Mouse (Mus musculus) thymus, postnatal 0 days (tissue): ENCODE data around the gene Sec11a. TPM values are rescaled to one million over a fixed set of nuclear protein-coding genes. Genes with fewer than 3 reads are reported as not detected.

Experiments
- DNase-seq: peaks from one replicate; pipeline ENCODE4 v3.0.0-alpha.2; 2015; ENCODE audit warnings: low spot score
- polyA plus RNA-seq: library from polyadenylated mRNA; unstranded; fragments of >200 nt; fragmentation: Nextera tagmentation; extraction: Ambion mirVana; gene quantifications from 2 replicates; pipeline ENCODE4 v1.2.1, GENCODE M21; 2015

Sec11a gene
- polyA plus RNA-seq, 1 experiment from 2014 or later = 208 TPM

GRCm38 (mm10) chr7:80862475-80862874, 85.1 kb downstream of the Sec11a start:
- no peak for DNase-seq

GRCm38 (mm10) chr7:80860729-80861274, 86.8 kb downstream of the Sec11a start, which contains the start of gene Zscan2:
Gene Zscan2, plus strand, starts transcription at chr7:80860920.
- DNase-seq = peak; percentile 94

GRCm38 (mm10) chr7:80860227-80860626, 87.4 kb downstream of the Sec11a start:
- DNase-seq = peak; percentile 83

- DNase-seq = peak; percentile 70
Measured at GRCm38 (mm10) chr7:80857181-80857580, 90.4 kb downstream of the Sec11a start.

GRCm38 (mm10) chr7:80855316-80855715, 92.3 kb downstream of the Sec11a start:
- no peak for DNase-seq

Other genes with a start within 250 kb of the Sec11a start
- gene Iqgap1, start 121.8 kb downstream of the Sec11a start, polyA plus RNA-seq = 87.5 and 104 TPM in 2 replicates
- 2.7 and 3.0 TPM in 2 replicates for gene Zscan2, start 86.9 kb downstream of the Sec11a start, polyA plus RNA-seq
- gene Wdr73, start 46.5 kb downstream of the Sec11a start, polyA plus RNA-seq = 38.2 and 44.6 TPM in 2 replicates
- gene Nmb, start 42.7 kb downstream of the Sec11a start, polyA plus RNA-seq = 28.0 and 32.1 TPM in 2 replicates
- gene Zfp592, start 45.9 kb upstream of the Sec11a start, polyA plus RNA-seq = 11.9 and 13.1 TPM in 2 replicates
- 0.33 and 0.47 TPM in 2 replicates for gene Alpk3, start 109.8 kb upstream of the Sec11a start, polyA plus RNA-seq
- gene Slc28a1, start 167.0 kb upstream of the Sec11a start, polyA plus RNA-seq = 0.24 and 0.49 TPM in 2 replicates